In genomic region chr11:20806659-20807058, GRCm38 (mm10) we compare ENCODE assay signal across 23 mouse cellular contexts. TPM values are rescaled to one million over a fixed set of nuclear protein-coding genes. Genes with fewer than 3 reads are reported as not detected.
A peak's percentile ranks its signal among the peaks of the same experiment; 100 is the strongest.
DNase-seq lines count a peak whose midpoint lies in the region; ATAC-seq lines count a peak whose summit lies in the region.
"Had no signal": no experiment of that assay in that cellular context is flagged by ENCODE, and none has a peak within 500 bp of the region (broad histone marks: within the 10 kb centered on the region; RNA-seq: fewer than 3 reads in every experiment).

No protein-coding gene starts in this region.

- peak; percentile 15 for DNase-seq in heart, adult 11 months
- peak; percentile 30 for DNase-seq in induced T-regulatory cell, adult 2 months (ENCODE audit: low read depth)
- DNase-seq in urinary bladder, adult 2 months (ENCODE audit: low spot score): no peak
- DNase-seq in cerebellum, postnatal 10 days: no peak
- DNase-seq in adrenal gland, adult 2 months: no peak
- DNase-seq: adrenal gland, postnatal 25 days; cerebellum, adult 18-20 months; cerebellum, postnatal 25 days; gastrocnemius, adult 2 months; gastrocnemius, postnatal 25 days; heart, adult 18-20 months; heart, postnatal 14 days; kidney, adult 18-20 months had no signal

- no peak overlapping the region for H3K4me3 ChIP-seq in heart, embryonic 12.5 days
- H3K4me3 ChIP-seq: embryonic facial prominence, embryonic 10.5 days; gastrocnemius, adult 2 months; heart, embryonic 10.5 days; heart, embryonic 15.5 days; hindbrain, embryonic 10.5 days had no signal

- H3K4me1 ChIP-seq in heart, embryonic 12.5 days (replicated peaks): no peaks in the 10 kb centered on the region
- H3K4me1 ChIP-seq: heart, embryonic 10.5 days; heart, embryonic 15.5 days; hindbrain, embryonic 10.5 days had no signal

- no peaks in the 10 kb centered on the region for H3K36me3 ChIP-seq in heart, embryonic 12.5 days
- H3K36me3 ChIP-seq: embryonic facial prominence, embryonic 10.5 days; G1E; heart, embryonic 10.5 days; heart, embryonic 15.5 days; hindbrain, embryonic 10.5 days had no signal

- H3K4me2 ChIP-seq in heart, embryonic 12.5 days: no peak overlapping the region
- H3K4me2 ChIP-seq: heart, embryonic 15.5 days; hindbrain, embryonic 14.5 days had no signal

- no peaks in the 10 kb centered on the region for H3K27me3 ChIP-seq in heart, embryonic 12.5 days (replicated peaks)
- H3K27me3 ChIP-seq: heart, embryonic 15.5 days had no signal

- H3K9ac ChIP-seq in heart, embryonic 12.5 days: no peak overlapping the region
- H3K9ac ChIP-seq: heart, embryonic 15.5 days; hindbrain, embryonic 14.5 days had no signal

- no peak for ATAC-seq in heart, embryonic 12.5 days (ENCODE audit: insufficient number of reproducible peaks, low FRiP score)
- ATAC-seq in activated CD4-positive, CD25-positive, alpha-beta regulatory T cell, adult 4 months: peak; percentile 57
- ATAC-seq in monocyte, adult 5-6 weeks (replicated peaks; ENCODE audit: insufficient number of reproducible peaks, low FRiP score, low TSS enrichment, poor library complexity, severe bottlenecking): peak; percentile 74; the same call in 1 of the 2 replicates
- ATAC-seq: forebrain, embryonic 14.5 days had no signal

- no peaks in the 10 kb centered on the region for H3K9me3 ChIP-seq in heart, embryonic 12.5 days (replicated peaks)
- H3K9me3 ChIP-seq: embryonic facial prominence, embryonic 10.5 days; G1E; heart, embryonic 10.5 days; heart, embryonic 15.5 days; hindbrain, embryonic 10.5 days had no signal

- H3K27ac ChIP-seq in heart, embryonic 12.5 days (ENCODE audit: poor library complexity, severe bottlenecking): no peak overlapping the region
- H3K27ac ChIP-seq: embryonic facial prominence, embryonic 10.5 days; gastrocnemius, adult 2 months; heart, embryonic 10.5 days; heart, embryonic 15.5 days; hindbrain, embryonic 10.5 days; hindbrain, embryonic 14.5 days had no signal

- 81% methylated on average over 5 of the region's 5 CpGs for WGBS in heart, embryonic 12.5 days

RNA-seq across cellular contexts. Expression of gene Lgalsl, which starts 24.2 kb away (rescaled TPM):
- polyA plus RNA-seq in heart, embryonic 12.5 days (2016; fragmentation: Nextera tagmentation; extraction: Ambion mirVana): 55.1 and 55.3 TPM in 2 replicates
- 10 to 100 TPM; 11.9 to 18.5 TPM for polyA plus RNA-seq in activated CD4-positive, CD25-positive, alpha-beta regulatory T cell, adult 4 months (2017; shearing (Covaris generic))
- total RNA-seq in monocyte, adult 5-6 weeks (2017): 2.4 to 11.7 TPM (median 3.9 TPM) in 3 replicates
- polyA plus RNA-seq in urinary bladder, adult 2 months (2012; rRNA removed): 21.7 and 21.8 TPM in 2 replicates
- total RNA-seq in adrenal gland, adult 2 months (2021): 10 to 100 TPM; 21.2 to 33.0 TPM
- 1.8 and 2.5 TPM in 2 replicates for polyA plus RNA-seq in adrenal gland, adult 2 months (2012; rRNA removed)
- polyA plus RNA-seq: G1E had no signal

Comparison
In these comparisons a context has a peak if more than half of its experiments do, and no peak if none do; other contexts are left out.
1. DNase-seq: peak in heart, adult 11 months (single experiment) and induced T-regulatory cell, adult 2 months (single experiment); none in urinary bladder, adult 2 months (single experiment), cerebellum, postnatal 10 days (0 of 2) and adrenal gland, adult 2 months (single experiment).